Mouse (Mus musculus) left cerebral cortex, adult 11 months (tissue): ENCODE results near the gene Bmper.

Source experiments
- DNase-seq: peaks from one replicate; pipeline ENCODE4 v3.0.0; 2022; ENCODE audit warnings: low spot score

Bmper gene

GRCm38 (mm10) chr9:23300376-23300775 is 77.5 kb downstream of the Bmper start:
- no peak for DNase-seq

GRCm38 (mm10) chr9:23305681-23306080 is 82.8 kb downstream of the Bmper start:
- no peak for DNase-seq

- no peak for DNase-seq
These were observed 83.3 kb downstream of the Bmper start for GRCm38 (mm10) chr9:23306226-23306625.

DNA sequence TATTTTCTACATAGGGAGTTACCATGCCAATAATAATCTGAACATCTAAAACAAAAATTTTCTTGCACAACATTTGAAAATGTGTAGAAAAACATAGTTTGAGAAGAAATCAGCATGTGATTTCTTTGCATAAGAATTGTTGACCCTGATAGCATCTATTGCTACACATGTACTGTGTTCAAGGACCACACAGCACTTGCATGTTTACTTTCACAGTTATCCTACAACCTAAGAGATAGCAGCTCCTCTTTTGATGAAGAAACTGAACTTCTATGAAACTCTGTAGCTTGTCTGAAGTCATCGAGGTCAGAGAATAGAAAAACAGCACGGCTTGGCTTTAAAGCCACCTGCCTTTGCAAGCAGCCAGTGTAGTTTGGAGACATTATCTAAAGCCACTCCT is 85.0 kb downstream of the Bmper start:
- no peak for DNase-seq

DNA sequence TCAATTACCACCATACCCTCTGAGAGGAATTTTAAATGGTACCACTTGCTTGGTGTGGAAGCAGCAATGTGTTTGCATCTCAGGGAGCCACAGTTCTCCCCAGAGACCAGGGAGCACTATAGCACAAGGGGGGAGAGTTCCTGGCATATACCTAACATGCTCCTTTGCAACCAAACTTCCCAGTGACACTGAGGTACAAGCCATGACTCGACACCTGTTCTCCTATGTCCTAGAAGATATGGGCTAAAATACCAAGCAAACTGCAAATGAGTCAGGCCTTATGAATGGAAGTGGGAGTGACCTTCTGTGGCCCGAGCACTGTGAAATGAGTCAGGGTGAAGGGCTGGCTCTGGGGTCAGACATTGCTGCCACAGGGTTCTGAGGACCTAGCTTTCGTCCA is 88.1 kb downstream of the Bmper start:
- DNase-seq, result no peak

GRCm38 (mm10) chr9:23311956-23312355 is 89.1 kb downstream of the Bmper start:
- no peak for DNase-seq

- no peak for DNase-seq
These were observed 90.0 kb downstream of the Bmper start for GRCm38 (mm10) chr9:23312877-23313276.

GRCm38 (mm10) chr9:23315631-23316330 is 92.9 kb downstream of the Bmper start:
- no peak for DNase-seq

GRCm38 (mm10) chr9:23327830-23328229 is 105.0 kb downstream of the Bmper start:
- no peak for DNase-seq

GRCm38 (mm10) chr9:23333041-23333622 is 110.3 kb downstream of the Bmper start:
- no peak for DNase-seq

- DNase-seq, result no peak
These were observed 117.7 kb downstream of the Bmper start for GRCm38 (mm10) chr9:23340551-23340950.

- no peak for DNase-seq
These were observed 118.4 kb downstream of the Bmper start for GRCm38 (mm10) chr9:23341246-23341645.

- no peak for DNase-seq
These were observed 121.5 kb downstream of the Bmper start for GRCm38 (mm10) chr9:23344353-23344752.

DNA sequence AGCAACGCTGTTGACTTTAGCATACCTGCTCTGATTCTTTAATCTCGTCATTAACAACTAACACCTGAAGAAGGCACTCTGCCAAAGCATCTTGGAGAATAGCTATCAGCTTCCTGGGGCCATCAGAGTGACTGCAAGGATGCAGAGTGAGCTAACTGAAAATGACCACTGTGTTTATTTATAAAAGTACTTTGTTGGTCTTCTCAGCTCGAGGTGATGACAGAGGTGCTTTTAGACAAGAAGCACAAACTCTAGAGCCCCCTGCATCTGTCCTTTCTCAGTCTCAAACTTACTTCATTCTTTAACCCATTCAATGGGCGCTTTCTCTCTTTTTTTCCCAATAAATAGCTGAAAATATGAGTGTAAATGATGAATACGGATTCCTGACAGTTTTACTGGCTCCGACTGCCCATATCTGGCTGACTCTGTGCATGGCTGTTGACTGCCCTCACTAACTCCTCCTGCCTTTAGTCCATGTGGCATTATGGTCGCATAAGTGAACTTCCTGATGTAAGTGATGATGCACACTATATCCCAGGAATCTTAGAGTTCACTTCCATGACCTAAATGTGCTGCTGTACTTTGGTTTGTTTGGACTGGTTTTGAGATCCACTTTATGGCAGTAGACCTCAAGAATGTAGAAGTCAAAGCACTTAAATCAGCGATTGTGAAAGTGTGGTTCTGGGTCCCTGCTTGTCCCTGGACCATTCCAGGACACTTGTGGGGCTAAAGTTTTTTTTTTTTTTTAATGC is 122.4 kb downstream of the Bmper start:
- no peak for DNase-seq

DNA sequence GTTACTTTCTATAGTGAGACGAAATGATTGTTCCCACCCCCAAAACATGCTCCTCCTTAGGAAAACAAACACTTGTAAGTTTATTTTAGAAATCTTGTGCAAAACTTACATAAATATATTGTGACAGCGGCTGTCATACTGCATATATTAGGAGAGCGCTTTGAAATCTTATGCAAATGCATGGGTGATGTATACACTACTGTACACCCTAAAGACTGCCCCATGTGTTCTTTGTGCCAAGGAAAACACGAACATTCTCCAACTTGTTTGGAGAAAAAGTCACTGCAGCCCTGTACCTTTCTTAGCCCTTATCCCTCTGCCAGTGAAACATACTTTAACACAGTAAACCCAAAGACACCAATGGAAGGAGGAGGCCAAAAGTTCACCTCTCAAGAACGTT is 126.7 kb downstream of the Bmper start:
- DNase-seq, result no peak

DNA sequence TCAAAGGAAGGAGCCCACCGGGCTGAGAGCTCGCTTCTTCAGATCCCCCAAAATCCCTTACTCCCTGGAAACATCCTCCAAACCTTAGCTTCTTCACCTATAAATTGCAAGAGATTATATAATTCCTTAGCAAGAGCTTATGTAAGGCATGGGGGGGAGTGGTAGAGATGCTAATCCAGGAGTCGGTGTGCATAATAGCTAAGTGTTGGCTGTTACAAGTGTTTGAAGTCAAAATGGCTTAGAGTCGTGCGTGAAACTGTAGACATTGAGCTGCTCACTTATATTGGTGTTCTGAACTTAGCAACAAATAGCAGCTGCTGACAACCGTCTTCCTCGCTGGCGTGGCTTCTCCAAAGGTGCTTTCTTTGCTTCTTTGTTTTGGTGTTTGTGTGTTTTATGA is 128.5 kb downstream of the Bmper start:
- peak; percentile 26 for DNase-seq

DNA sequence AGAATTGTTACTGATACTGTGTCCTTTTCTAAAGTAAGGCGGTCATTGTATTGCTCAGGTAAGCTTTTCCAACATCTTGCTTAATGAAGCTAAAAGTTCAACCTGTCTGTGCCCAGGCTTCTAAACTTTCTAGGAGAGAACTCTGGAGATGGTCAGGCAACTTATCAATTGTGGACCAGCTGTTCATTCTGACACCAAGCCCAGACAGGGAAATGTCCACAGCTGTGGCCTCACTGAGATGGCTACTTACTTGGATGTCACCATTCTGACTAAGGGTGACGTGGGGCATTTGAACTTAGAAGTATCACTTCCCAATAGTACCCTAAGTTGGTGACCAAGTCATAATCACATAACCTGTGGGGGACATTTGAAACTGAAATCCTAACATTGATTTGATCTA is 129.5 kb downstream of the Bmper start:
- DNase-seq, result no peak

- no peak for DNase-seq
These were observed 131.4 kb downstream of the Bmper start for GRCm38 (mm10) chr9:23354201-23354820.

GRCm38 (mm10) chr9:23358108-23358507 is 135.2 kb downstream of the Bmper start:
- DNase-seq, result no peak

DNA sequence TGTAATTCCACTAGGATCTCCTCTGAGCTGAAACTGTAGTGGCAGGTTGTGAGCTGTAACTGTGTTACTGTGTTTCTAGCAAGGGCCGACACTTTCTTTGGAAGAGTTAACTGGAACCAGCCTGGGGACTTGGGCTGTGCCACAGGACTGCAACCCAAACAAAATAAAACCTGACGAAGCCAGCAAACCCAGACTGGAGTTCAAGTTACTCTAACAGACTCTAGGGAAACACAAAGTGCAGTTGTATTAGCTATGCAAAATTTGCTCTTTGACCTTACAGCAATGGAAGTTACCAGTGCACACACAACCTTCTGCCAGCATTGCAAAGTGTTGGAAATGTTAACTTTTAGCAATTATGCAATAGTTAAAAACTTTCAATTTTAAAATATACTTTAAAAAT is 140.3 kb downstream of the Bmper start:
- DNase-seq, result no peak

- no peak for DNase-seq
These were observed 140.7 kb downstream of the Bmper start for GRCm38 (mm10) chr9:23363540-23363939.

DNA sequence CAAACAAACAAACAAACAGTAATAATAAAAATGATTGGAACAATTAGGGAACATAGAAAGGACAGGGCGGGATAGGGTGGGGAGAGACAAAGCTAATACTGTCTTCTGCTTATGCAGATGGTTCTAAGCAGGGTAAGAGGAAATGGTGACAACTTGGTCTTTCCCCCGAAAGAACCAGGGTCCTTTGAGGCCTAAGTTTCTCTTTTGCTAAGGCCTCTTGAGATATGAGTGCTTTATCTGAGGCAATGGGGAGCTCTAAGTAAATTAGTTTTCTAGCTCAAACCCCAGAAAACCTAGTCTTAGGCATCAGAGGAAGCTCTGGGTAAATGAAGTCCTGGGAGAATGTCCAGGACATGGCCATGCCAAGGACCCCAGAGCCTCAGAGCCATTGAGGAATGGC is 141.2 kb downstream of the Bmper start:
- no peak for DNase-seq

- no peak for DNase-seq
These were observed 145.2 kb downstream of the Bmper start for GRCm38 (mm10) chr9:23368124-23368523.
